ENCODE assay signal across 8 mouse cellular contexts in the genomic region with DNA sequence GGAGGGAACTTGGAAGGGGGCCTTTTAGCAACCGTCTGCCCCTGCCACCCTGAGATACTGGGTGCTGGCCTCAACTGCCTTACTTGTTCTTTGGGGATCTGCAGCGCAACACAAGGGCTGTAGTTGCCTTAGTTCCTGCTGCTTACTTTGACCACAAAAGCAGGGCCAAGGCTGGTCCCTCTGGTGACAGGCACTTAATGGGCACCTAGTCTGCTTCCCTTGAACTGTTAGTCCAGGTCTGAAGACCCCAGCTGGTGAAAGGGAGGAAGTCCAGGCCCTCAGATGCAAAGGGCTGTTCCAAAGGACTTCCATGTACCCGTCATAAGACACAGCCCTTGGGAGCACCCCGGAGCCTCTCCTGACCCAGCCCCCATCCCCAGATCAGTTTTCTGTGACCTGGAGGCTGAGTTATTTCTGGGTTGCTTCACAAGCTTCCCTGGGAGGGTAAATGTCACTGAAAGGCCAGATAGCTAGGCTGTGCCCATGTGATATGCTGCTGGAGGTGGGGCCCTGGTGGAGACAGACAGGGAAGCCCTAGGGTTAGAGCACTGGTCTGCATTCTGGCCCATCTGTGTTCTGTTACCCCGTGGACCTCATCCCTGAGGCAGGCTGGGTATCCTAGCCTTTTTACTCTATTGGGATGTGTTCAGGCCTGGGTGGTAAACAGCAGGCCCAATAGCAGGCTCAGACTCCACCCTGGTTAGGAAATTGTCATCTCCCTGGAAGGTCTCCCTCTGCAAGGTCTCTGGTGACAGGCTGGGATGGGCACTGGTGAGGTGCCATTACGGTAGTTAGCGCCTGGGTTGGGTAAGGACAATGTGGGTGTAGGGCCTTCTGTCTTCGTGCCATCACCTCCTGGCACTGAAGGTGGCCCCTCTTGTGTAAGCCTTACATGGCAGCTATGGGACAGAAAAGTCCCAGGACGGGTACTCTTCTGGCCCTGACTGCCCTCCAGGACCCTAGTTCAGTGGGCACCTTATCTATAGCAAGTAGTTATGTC. TPM values are rescaled to one million over a fixed set of nuclear protein-coding genes. Genes with fewer than 3 reads are reported as not detected.
DNase-seq lines count a peak whose midpoint lies in the region; ATAC-seq and TF ChIP-seq lines count a peak whose summit lies in the region.

No protein-coding gene starts in this region.

- no peak for DNase-seq in lung, postnatal 0 days (ENCODE audit: low spot score)
- DNase-seq in lung, postnatal 25 days (ENCODE audit: low spot score), result no peak
- DNase-seq in forebrain, embryonic 11.5 days (ENCODE audit: low spot score), result no peak
- peak; percentile 51 for DNase-seq in retina, embryonic 14.5 days (ENCODE audit: low spot score)
- no peak for DNase-seq in layer of hippocampus, postnatal 10 days (ENCODE audit: low spot score in 2 of 2)
- DNase-seq in frontal cortex, postnatal 14 days (ENCODE audit: low spot score in 2 of 2), result no peak
- DNase-seq in cerebellum, adult 9-10 months, result no peak

- peaks cover 25% of the 10 kb centered on the region for H3K4me1 ChIP-seq in lung, postnatal 0 days (ENCODE audit: insufficient read depth, low read depth, low read length)
- H3K4me1 ChIP-seq in forebrain, embryonic 11.5 days (replicated peaks; ENCODE audit: control insufficient read depth, insufficient read depth, low read length), result peaks cover 12% of the 10 kb centered on the region; the same call in 1 of the 2 replicates
- peaks cover 47% of the 10 kb centered on the region for H3K4me1 ChIP-seq in limb, embryonic 13.5 days

- no peaks in the 10 kb centered on the region for H3K27me3 ChIP-seq in lung, postnatal 0 days (replicated peaks; ENCODE audit: insufficient read depth, low read length)
- H3K27me3 ChIP-seq in forebrain, embryonic 11.5 days (ENCODE audit: control insufficient read depth, insufficient read depth, low read length), result no peaks in the 10 kb centered on the region; the same call in 1 of the 2 replicates
- peaks cover 3% of the 10 kb centered on the region; the same call in 1 of the 2 replicates for H3K27me3 ChIP-seq in limb, embryonic 13.5 days

- H3K27ac ChIP-seq in lung, postnatal 0 days (ENCODE audit: low read length), result no peak overlapping the region
- no peak overlapping the region for H3K27ac ChIP-seq in forebrain, embryonic 11.5 days (ENCODE audit: low read depth, low read length)
- peak overlapping the region; percentile 22; the same call in 1 of the 2 replicates for H3K27ac ChIP-seq in limb, embryonic 13.5 days

- H3K9ac ChIP-seq in lung, postnatal 0 days (replicated peaks; ENCODE audit: low read depth), result no peak overlapping the region
- peak overlapping the region; percentile 71 for H3K9ac ChIP-seq in forebrain, embryonic 11.5 days (ENCODE audit: low read length)
- peak overlapping the region; percentile 80; the same call in 1 of the 2 replicates for H3K9ac ChIP-seq in limb, embryonic 13.5 days

- TF ChIP-seq CTCF in lung, postnatal 0 days (IDR thresholded peaks at IDR 0.05), result no peak

- peaks cover 7% of the 10 kb centered on the region; the same call in 1 of the 2 replicates for H3K36me3 ChIP-seq in lung, postnatal 0 days (ENCODE audit: insufficient read depth, low read length)
- H3K36me3 ChIP-seq in forebrain, embryonic 11.5 days (ENCODE audit: control insufficient read depth, insufficient read depth, low read length), result peaks cover 3% of the 10 kb centered on the region; the same call in 1 of the 2 replicates
- H3K36me3 ChIP-seq in limb, embryonic 13.5 days, result peaks cover 32% of the 10 kb centered on the region

- peak overlapping the region; percentile 11; the same call in 1 of the 2 replicates for H3K4me2 ChIP-seq in lung, postnatal 0 days (replicated peaks; ENCODE audit: low read depth, low read length)
- peak overlapping the region; percentile 62; the same call in 1 of the 2 replicates for H3K4me2 ChIP-seq in forebrain, embryonic 11.5 days (ENCODE audit: low read depth, low read length, severe bottlenecking)
- peak overlapping the region; percentile 83 for H3K4me2 ChIP-seq in limb, embryonic 13.5 days (replicated peaks)

- no peak for ATAC-seq in lung, postnatal 0 days
- ATAC-seq in forebrain, embryonic 11.5 days (replicated peaks; ENCODE audit: low FRiP score), result no peak
- ATAC-seq in limb, embryonic 13.5 days (ENCODE audit: low FRiP score, low read depth), result no peak

- no peak for TF ChIP-seq EP300 in lung, postnatal 0 days (IDR thresholded peaks at IDR 0.05)

- H3K4me3 ChIP-seq in lung, postnatal 0 days (ENCODE audit: low read depth, low read length), result no peak overlapping the region
- H3K4me3 ChIP-seq in forebrain, embryonic 11.5 days (ENCODE audit: low read depth, low read length), result peak overlapping the region; percentile 48
- H3K4me3 ChIP-seq in limb, embryonic 13.5 days, result peak overlapping the region; percentile 64

- WGBS in lung, postnatal 0 days, result 78% methylated on average over 9 of the region's 9 CpGs
- WGBS in forebrain, embryonic 11.5 days, result 81% methylated on average over 9 of the region's 9 CpGs
- WGBS in limb, embryonic 13.5 days, result 79% methylated on average over 9 of the region's 9 CpGs

- no peaks in the 10 kb centered on the region for H3K9me3 ChIP-seq in lung, postnatal 0 days (ENCODE audit: low read length)
- H3K9me3 ChIP-seq in forebrain, embryonic 11.5 days (ENCODE audit: control insufficient read depth, low read length), result no peaks in the 10 kb centered on the region
- H3K9me3 ChIP-seq in limb, embryonic 13.5 days, result no peaks in the 10 kb centered on the region

RNA-seq across cellular contexts. Expression of gene Slc16a3, which starts 3.8 kb away (rescaled TPM):
- polyA plus RNA-seq in lung, postnatal 0 days (2015; fragmentation: Nextera tagmentation; extraction: Ambion mirVana), result 10.0 and 10.4 TPM in 2 replicates
- polyA plus RNA-seq in forebrain, embryonic 11.5 days (2014; fragmentation: Nextera tagmentation; extraction: Ambion mirVana), result 55.5 and 62.1 TPM in 2 replicates
- polyA plus RNA-seq in limb, embryonic 13.5 days (2015; fragmentation: Nextera tagmentation; extraction: Ambion mirVana), result 84.1 and 94.1 TPM in 2 replicates
- 1 to 10 TPM; 2.9 to 4.1 TPM for total RNA-seq in layer of hippocampus, postnatal 10 days (2021)

RNA-seq across cellular contexts. Expression of gene Ccdc57, which starts 19.4 kb away (rescaled TPM):
- polyA plus RNA-seq in lung, postnatal 0 days (2015; fragmentation: Nextera tagmentation; extraction: Ambion mirVana), result 3.4 and 3.7 TPM in 2 replicates
- polyA plus RNA-seq in forebrain, embryonic 11.5 days (2014; fragmentation: Nextera tagmentation; extraction: Ambion mirVana), result 6.1 and 7.7 TPM in 2 replicates
- polyA plus RNA-seq in limb, embryonic 13.5 days (2015; fragmentation: Nextera tagmentation; extraction: Ambion mirVana), result 6.4 TPM in 2 replicates
- total RNA-seq in layer of hippocampus, postnatal 10 days (2021), result 1 to 10 TPM; 7.3 to 7.4 TPM

RNA-seq across cellular contexts. Expression of gene Csnk1d, which starts 39.1 kb away (rescaled TPM):
- 83.7 and 84.4 TPM in 2 replicates for polyA plus RNA-seq in lung, postnatal 0 days (2015; fragmentation: Nextera tagmentation; extraction: Ambion mirVana)
- polyA plus RNA-seq in forebrain, embryonic 11.5 days (2014; fragmentation: Nextera tagmentation; extraction: Ambion mirVana), result 102 and 103 TPM in 2 replicates
- polyA plus RNA-seq in limb, embryonic 13.5 days (2015; fragmentation: Nextera tagmentation; extraction: Ambion mirVana), result 133 and 136 TPM in 2 replicates
- 100 to 1,000 TPM; 115 TPM for total RNA-seq in layer of hippocampus, postnatal 10 days (2021)

Comparison
In these comparisons a context has a peak if more than half of its experiments do, and no peak if none do; other contexts are left out.
1. H3K4me2 ChIP-seq: peak in every context shown above with its lines; median percentile 83 in limb, embryonic 13.5 days; 62 in forebrain, embryonic 11.5 days; 11 in lung, postnatal 0 days.